Mouse (Mus musculus) CH12.LX (cell line): ENCODE results near the gene Eif1.

ENCODE experiments used
- IRF4 ChIP-seq: IDR thresholded peaks from 2 replicates; pipeline ENCODE4 v1.6.1; 2014; ENCODE audit warnings: low read depth, mild to moderate bottlenecking, inconsistent platforms, low read length, improper control_type of control experiment
- KAT2A ChIP-seq: IDR thresholded peaks from 2 replicates; pipeline ENCODE4 v1.6.1; 2012; ENCODE audit warnings: low read length, improper control_type of control experiment, inconsistent platforms; ENCODE audit not compliant: insufficient replicate concordance
- NELFE ChIP-seq: IDR thresholded peaks from 2 replicates; pipeline ENCODE4 v1.6.1; 2011; ENCODE audit warnings: low read depth, low read length, improper control_type of control experiment
- POLR2A ChIP-seq: IDR thresholded peaks from 2 replicates; pipeline ENCODE4 v1.6.1; 2011; ENCODE audit warnings: low read depth, mild to moderate bottlenecking, improper control_type of control experiment, low read length
- USF2 ChIP-seq: conservative IDR thresholded peaks from 2 replicates; pipeline ENCODE4 v1.6.1; 2011; ENCODE audit warnings: low read depth, low read length, improper control_type of control experiment
- ZKSCAN1 ChIP-seq: IDR thresholded peaks from 2 replicates; pipeline ENCODE4 v1.6.1; 2012; ENCODE audit warnings: low read depth, inconsistent platforms, low read length, improper control_type of control experiment, borderline replicate concordance

DNA sequence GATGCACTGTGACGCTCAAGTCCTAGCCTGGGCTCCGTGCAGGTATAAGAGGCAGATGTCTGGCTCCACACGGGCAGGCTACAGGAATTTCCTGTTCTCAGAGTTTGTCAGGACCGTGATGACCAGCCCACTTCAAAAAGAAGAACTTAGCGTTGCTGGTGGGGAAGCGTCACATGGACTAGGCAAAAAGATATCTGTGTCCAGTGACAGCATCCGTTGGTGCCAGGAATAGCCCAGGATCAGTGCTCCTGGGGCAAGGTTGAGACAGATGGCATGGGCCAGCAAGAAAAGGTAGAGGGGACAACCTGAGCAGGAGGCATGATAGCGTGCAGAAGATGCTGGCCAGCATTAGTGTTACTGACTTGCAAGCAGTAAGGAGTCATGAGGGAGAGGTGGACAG lies 50.1 kb downstream of the Eif1 start:
- TF ChIP-seq IRF4 (no peak), NELFE (no peak), POLR2A (no peak), ZKSCAN1 (no peak), KAT2A (no peak), USF2 (no peak)
